Mouse (Mus musculus) ovary, postnatal 14 days (tissue): ENCODE measurements around the gene Mrpl41.
"Not testable (repeated sequence)": the region's sequence is repeated elsewhere in the genome, so short reads cannot be mapped to it uniquely, and the experiment has no call there.

Source experiments
- DNase-seq: peaks from one replicate; pipeline ENCODE4 v3.0.0; 2022; ENCODE audit warnings: low spot score

The Mrpl41 gene

GRCm38 (mm10) chr2:24974906-24975703, at the start of gene Mrpl41:
Mrpl41 (minus strand) TSS chr2:24975098.
- peak; percentile 87 for DNase-seq

- DNase-seq = no peak
These were observed 47.8 kb upstream of the Mrpl41 start for GRCm38 (mm10) chr2:25022678-25023077.

- DNase-seq = no peak
These were observed 33.4 kb upstream of the Mrpl41 start for GRCm38 (mm10) chr2:25008250-25008649.

GRCm38 (mm10) chr2:25006767-25007166, 31.9 kb upstream of the Mrpl41 start:
- no peak for DNase-seq

GRCm38 (mm10) chr2:25003946-25004786, 29.3 kb upstream of the Mrpl41 start:
- DNase-seq = no peak

- DNase-seq = peak; percentile 9
These were observed 25.8 kb upstream of the Mrpl41 start for GRCm38 (mm10) chr2:25000544-25001235.

GRCm38 (mm10) chr2:24996471-24996870, 21.6 kb upstream of the Mrpl41 start:
- no peak for DNase-seq

- no peak for DNase-seq
These were observed 20.4 kb upstream of the Mrpl41 start for GRCm38 (mm10) chr2:24995332-24995731.

- no peak for DNase-seq
These were observed 12.9 kb upstream of the Mrpl41 start for GRCm38 (mm10) chr2:24987762-24988161.

- DNase-seq = no peak
These were observed 2.1 kb upstream of the Mrpl41 start for GRCm38 (mm10) chr2:24976960-24977359.

GRCm38 (mm10) chr2:24975704-24976297, 903 bp upstream of the Mrpl41 start, which contains the start of gene Pnpla7:
Pnpla7 (plus strand) TSS chr2:24976033.
- peak; percentile 43 for DNase-seq

GRCm38 (mm10) chr2:24974452-24974851, 446 bp downstream of the Mrpl41 start:
- not testable (repeated sequence) for DNase-seq

GRCm38 (mm10) chr2:24970386-24970785, 4.5 kb downstream of the Mrpl41 start:
- DNase-seq = no peak

- peak; percentile 79 for DNase-seq
These were observed 12.4 kb downstream of the Mrpl41 start, which contains the start of gene Dph7 for GRCm38 (mm10) chr2:24962304-24963000. Dph7 (plus strand) TSS chr2:24962400.

GRCm38 (mm10) chr2:24960910-24961309, 14.0 kb downstream of the Mrpl41 start:
- DNase-seq = no peak

- no peak for DNase-seq
These were observed 22.3 kb downstream of the Mrpl41 start for GRCm38 (mm10) chr2:24952537-24953055.

- no peak for DNase-seq
These were observed 24.7 kb downstream of the Mrpl41 start for GRCm38 (mm10) chr2:24950189-24950535.

GRCm38 (mm10) chr2:24949421-24950188, 25.3 kb downstream of the Mrpl41 start, which contains the start of gene Zmynd19:
Zmynd19 (plus strand) TSS chr2:24949792.
- DNase-seq = peak; percentile 96

- DNase-seq = not testable (repeated sequence)
These were observed 30.6 kb downstream of the Mrpl41 start for GRCm38 (mm10) chr2:24944304-24944703.

- no peak for DNase-seq
These were observed 32.8 kb downstream of the Mrpl41 start for GRCm38 (mm10) chr2:24942092-24942491.
